Mouse (Mus musculus) hindbrain, embryonic 10.5 days (tissue): ENCODE results near the gene Olr1. TPM values are rescaled to one million over a fixed set of nuclear protein-coding genes. Genes with fewer than 3 reads are reported as not detected.

Experiments
- DNase-seq: peaks from one replicate; pipeline ENCODE4 v3.0.0-alpha.2; 2017; ENCODE audit warnings: low spot score
- H3K27ac ChIP-seq: fragments of 300-500 bp; sonication (generic); 2 replicates; pipeline ENCODE4 v1.5.1; 2016; ENCODE audit warnings: mild to moderate bottlenecking, moderate library complexity
- H3K27me3 ChIP-seq: fragments of 300-500 bp; sonication (generic); 2 replicates; pipeline ENCODE4 v1.6.1; 2016; ENCODE audit warnings: mild to moderate bottlenecking; ENCODE audit not compliant: poor library complexity, insufficient read depth, severe bottlenecking
- H3K36me3 ChIP-seq: fragments of 300-500 bp; sonication (generic); 2 replicates; pipeline ENCODE4 v1.6.1; 2016; ENCODE audit warnings: mild to moderate bottlenecking, moderate library complexity
- H3K4me1 ChIP-seq: fragments of 300-500 bp; sonication (generic); replicated peaks from 2 replicates; pipeline ENCODE4 v1.6.1; 2016; ENCODE audit warnings: mild to moderate bottlenecking
- H3K4me3 ChIP-seq: fragments of 300-500 bp; sonication (generic); 2 replicates; pipeline ENCODE4 v1.5.1; 2016; ENCODE audit warnings: mild to moderate bottlenecking, moderate library complexity
- H3K9me3 ChIP-seq: fragments of 300-500 bp; sonication (generic); 2 replicates; pipeline ENCODE4 v1.6.1; 2016; ENCODE audit warnings: mild to moderate bottlenecking, moderate library complexity
- WGBS: fragments of 180-500 bp; shearing (Covaris S2); methylation state at CpG from one replicate; pipeline ENCODE4 v1.1.7; 2016; 5-methylcytosine and 5-hydroxymethylcytosine counted together
- polyA plus RNA-seq: library from polyadenylated mRNA; unstranded; fragments of >200 nt; fragmentation: Nextera tagmentation; extraction: Ambion mirVana; gene quantifications from 2 replicates; pipeline ENCODE4 v1.2.1, GENCODE M21; 2016

Olr1 gene
- polyA plus RNA-seq, 1 experiment from 2014 or later, result not detected

GRCm38 (mm10) chr6:129530261-129530660 lies 23.3 kb upstream of the Olr1 start:
- Histone ChIP-seq H3K9me3 (no peaks in the 10 kb centered on the region), H3K27ac (no peak overlapping the region), H3K27me3 (no peaks in the 10 kb centered on the region), H3K4me1 (peaks cover 16% of the 10 kb centered on the region), H3K36me3 (no peaks in the 10 kb centered on the region), H3K4me3 (no peak overlapping the region)
- DNase-seq, result no peak

GRCm38 (mm10) chr6:129529605-129530004 lies 22.6 kb upstream of the Olr1 start:
- DNase-seq, result no peak
- no peaks in the 10 kb centered on the region for H3K9me3 ChIP-seq
- peaks cover 11% of the 10 kb centered on the region for H3K4me1 ChIP-seq
- WGBS, result 81% methylated on average over 1 of the region's 1 CpGs
- H3K27ac ChIP-seq, result no peak overlapping the region
- H3K36me3 ChIP-seq, result no peaks in the 10 kb centered on the region
- no peaks in the 10 kb centered on the region for H3K27me3 ChIP-seq
- no peak overlapping the region for H3K4me3 ChIP-seq

- Histone ChIP-seq H3K9me3 (no peaks in the 10 kb centered on the region), H3K27ac (no peak overlapping the region), H3K4me1 (no peaks in the 10 kb centered on the region), H3K36me3 (no peaks in the 10 kb centered on the region), H3K4me3 (no peak overlapping the region), H3K27me3 (no peaks in the 10 kb centered on the region)
- no peak for DNase-seq
- 94% methylated on average over 2 of the region's 2 CpGs for WGBS
These were observed 20.5 kb upstream of the Olr1 start for GRCm38 (mm10) chr6:129527416-129527815.

- no peaks in the 10 kb centered on the region for H3K36me3 ChIP-seq
- no peaks in the 10 kb centered on the region for H3K4me1 ChIP-seq
- H3K27me3 ChIP-seq, result no peaks in the 10 kb centered on the region
- H3K27ac ChIP-seq, result no peak overlapping the region
- no peak for DNase-seq
- H3K9me3 ChIP-seq, result no peaks in the 10 kb centered on the region
- no peak overlapping the region for H3K4me3 ChIP-seq
These were observed 19.1 kb upstream of the Olr1 start for GRCm38 (mm10) chr6:129526069-129526468.

- Histone ChIP-seq H3K36me3 (no peaks in the 10 kb centered on the region), H3K27ac (no peak overlapping the region), H3K4me3 (no peak overlapping the region), H3K9me3 (no peaks in the 10 kb centered on the region), H3K4me1 (no peaks in the 10 kb centered on the region), H3K27me3 (no peaks in the 10 kb centered on the region)
- WGBS, result 46% methylated on average over 2 of the region's 2 CpGs
- DNase-seq, result no peak
These were observed 10.9 kb upstream of the Olr1 start for GRCm38 (mm10) chr6:129517752-129518408.

- no peaks in the 10 kb centered on the region for H3K9me3 ChIP-seq
- 93% methylated on average over 10 of the region's 10 CpGs for WGBS
- H3K27ac ChIP-seq, result no peak overlapping the region
- H3K27me3 ChIP-seq, result no peaks in the 10 kb centered on the region
- H3K4me3 ChIP-seq, result no peak overlapping the region
- H3K36me3 ChIP-seq, result no peaks in the 10 kb centered on the region
- no peaks in the 10 kb centered on the region for H3K4me1 ChIP-seq
- no peak for DNase-seq
These were observed 9.4 kb upstream of the Olr1 start for GRCm38 (mm10) chr6:129516388-129516787.

- Histone ChIP-seq H3K36me3 (no peaks in the 10 kb centered on the region), H3K27ac (no peak overlapping the region), H3K4me1 (no peaks in the 10 kb centered on the region), H3K27me3 (no peaks in the 10 kb centered on the region), H3K4me3 (no peak overlapping the region), H3K9me3 (no peaks in the 10 kb centered on the region)
- DNase-seq, result no peak
- 91% methylated on average over 3 of the region's 3 CpGs for WGBS
These were observed 8.1 kb upstream of the Olr1 start for GRCm38 (mm10) chr6:129515068-129515467.

- DNase-seq, result no peak
- H3K27me3 ChIP-seq, result no peaks in the 10 kb centered on the region
- H3K27ac ChIP-seq, result no peak overlapping the region
- no peaks in the 10 kb centered on the region for H3K9me3 ChIP-seq
- no peak overlapping the region for H3K4me3 ChIP-seq
- WGBS, result 80% methylated on average over 2 of the region's 2 CpGs
- no peaks in the 10 kb centered on the region for H3K36me3 ChIP-seq
- H3K4me1 ChIP-seq, result no peaks in the 10 kb centered on the region
These were observed 7.4 kb upstream of the Olr1 start for GRCm38 (mm10) chr6:129514376-129514775.

- H3K4me3 ChIP-seq, result no peak overlapping the region
- no peak for DNase-seq
These were observed 6.4 kb upstream of the Olr1 start for GRCm38 (mm10) chr6:129513409-129513808.

GRCm38 (mm10) chr6:129512868-129513267 lies 5.9 kb upstream of the Olr1 start:
- Histone ChIP-seq H3K36me3 (no peaks in the 10 kb centered on the region), H3K4me3 (no peak overlapping the region), H3K27me3 (no peaks in the 10 kb centered on the region), H3K27ac (no peak overlapping the region), H3K4me1 (no peaks in the 10 kb centered on the region), H3K9me3 (no peaks in the 10 kb centered on the region)
- 77% methylated on average over 8 of the region's 8 CpGs for WGBS
- no peak for DNase-seq

More at GRCm38 (mm10) chr6:129513409-129513808, 6.4 kb upstream of the Olr1 start:
- Histone ChIP-seq H3K4me1 (no peaks in the 10 kb centered on the region), H3K27me3 (no peaks in the 10 kb centered on the region), H3K9me3 (no peaks in the 10 kb centered on the region), H3K27ac (no peak overlapping the region), H3K36me3 (no peaks in the 10 kb centered on the region)
- WGBS, result 80% methylated on average over 1 of the region's 1 CpGs

GRCm38 (mm10) chr6:129512367-129512766 lies 5.4 kb upstream of the Olr1 start, which contains the start of gene Tmem52b:
Gene Tmem52b, plus strand, starts transcription at chr6:129512555.
- 70% methylated on average over 3 of the region's 3 CpGs for WGBS
- Histone ChIP-seq H3K27ac (no peak within 1 kb of the TSS), H3K4me3 (no peak within 1 kb of the TSS), H3K36me3 (no peaks in the 10 kb centered on the region), H3K4me1 (no peaks in the 10 kb centered on the region), H3K27me3 (no peaks in the 10 kb centered on the region), H3K9me3 (no peaks in the 10 kb centered on the region)
- no peak for DNase-seq

GRCm38 (mm10) chr6:129510120-129510911 lies 3.4 kb upstream of the Olr1 start:
- Histone ChIP-seq H3K9me3 (no peaks in the 10 kb centered on the region), H3K36me3 (no peaks in the 10 kb centered on the region), H3K4me3 (no peak overlapping the region), H3K4me1 (no peaks in the 10 kb centered on the region), H3K27ac (no peak overlapping the region), H3K27me3 (no peaks in the 10 kb centered on the region)
- WGBS, result 85% methylated on average over 6 of the region's 6 CpGs
- DNase-seq, result no peak

- no peak overlapping the region for H3K4me3 ChIP-seq
- H3K27ac ChIP-seq, result no peak overlapping the region
- peaks cover 6% of the 10 kb centered on the region; the same call in 1 of the 2 replicates for H3K9me3 ChIP-seq
- 89% methylated on average over 2 of the region's 2 CpGs for WGBS
- no peaks in the 10 kb centered on the region for H3K36me3 ChIP-seq
- no peaks in the 10 kb centered on the region for H3K27me3 ChIP-seq
- DNase-seq, result no peak
- no peaks in the 10 kb centered on the region for H3K4me1 ChIP-seq
These were observed 3.5 kb downstream of the Olr1 start for GRCm38 (mm10) chr6:129503471-129503870.
